Mouse (Mus musculus): ENCODE measurements around the gene Snx1.

The Snx1 gene

DNA sequence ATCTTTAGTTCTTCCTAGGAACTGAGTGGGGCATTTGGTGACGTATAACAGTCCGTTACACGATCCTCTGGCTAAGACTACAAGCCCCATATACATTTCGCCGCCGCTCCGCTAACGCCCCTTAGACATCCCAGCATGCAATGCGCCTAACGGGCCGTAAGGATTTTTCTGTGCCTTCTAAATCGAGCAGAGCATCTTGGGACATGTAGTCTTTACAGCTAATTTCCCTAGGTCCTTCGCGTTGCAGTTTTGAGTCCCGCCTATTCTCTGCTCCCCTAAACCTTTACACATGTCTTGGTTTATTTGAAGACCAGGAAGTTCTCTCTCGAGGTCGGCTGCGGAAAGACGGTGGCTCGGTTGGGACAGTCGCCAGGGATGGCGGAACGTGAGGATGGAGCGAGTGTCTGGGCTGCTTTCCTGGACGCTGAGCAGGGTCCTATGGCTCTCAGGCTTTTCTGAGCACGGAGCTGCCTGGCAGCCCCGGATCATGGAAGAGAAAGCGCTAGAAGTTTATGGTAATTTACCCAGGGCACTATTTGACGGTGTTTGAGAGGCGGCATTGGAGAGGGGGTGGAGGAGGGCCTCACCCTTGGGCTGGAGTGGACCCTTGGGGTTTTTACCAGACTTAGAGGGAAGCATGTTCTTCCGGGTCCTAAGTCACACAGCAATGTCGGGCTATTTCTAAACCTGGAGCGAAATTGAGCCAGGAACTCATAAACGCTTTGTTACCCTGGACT, at the start of gene Snx1, which contains the start of gene Ciao2a:
Snx1 (minus strand) TSS at position 132 of the 737 bp plus-strand sequence.
Ciao2a (plus strand) TSS at position 156 of the 737 bp plus-strand sequence.
- peak; percentile 96 to 97 for DNase-seq (ENCODE audit: low spot score in 2 of 2)

DNA sequence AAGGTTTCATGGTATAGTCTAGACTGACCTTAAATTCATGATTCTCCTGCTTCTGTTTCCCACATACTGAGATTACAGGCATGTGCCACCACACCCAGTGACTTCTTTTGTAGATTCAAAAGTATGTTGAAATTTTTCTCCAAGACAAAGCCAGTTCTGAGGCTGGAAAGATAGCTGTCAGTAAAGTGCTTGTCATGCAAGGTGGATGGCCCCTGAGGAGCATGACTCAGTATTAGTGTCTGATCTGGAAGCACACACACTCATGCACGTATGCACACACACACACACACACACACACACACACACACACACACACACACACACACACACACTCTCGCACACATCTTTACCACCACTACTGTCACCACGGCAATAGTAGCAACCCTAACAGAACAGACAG, 48.6 kb upstream of the Snx1 start:
- no peak for DNase-seq (ENCODE audit: low spot score in 2 of 2)

DNA sequence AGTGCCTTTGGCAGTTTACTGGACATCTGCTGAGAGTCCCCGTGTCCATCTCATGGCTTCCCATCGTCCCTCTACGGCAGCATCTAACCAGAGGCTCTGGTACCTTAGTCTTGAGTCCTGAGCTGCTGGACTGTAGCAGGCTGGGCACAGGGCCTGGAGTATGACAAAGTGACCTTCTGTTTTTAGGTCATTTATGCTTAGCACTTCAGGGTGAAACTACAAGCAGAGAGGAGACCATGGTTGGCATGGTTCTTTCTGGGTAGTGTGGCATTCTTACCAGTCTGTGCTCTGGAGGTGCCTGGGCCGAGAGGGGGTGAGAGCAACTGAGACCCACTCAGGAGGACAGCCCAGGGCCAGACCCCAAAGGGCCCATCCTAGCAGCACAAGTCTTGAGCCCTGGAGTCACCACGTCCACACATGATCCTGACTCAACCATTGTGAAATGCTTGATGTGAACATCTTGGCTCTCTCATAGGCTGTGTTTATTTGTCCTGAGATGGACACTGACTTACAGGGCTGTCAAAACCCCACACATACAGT, 47.0 kb upstream of the Snx1 start:
- DNase-seq (ENCODE audit: low spot score in 2 of 2) = no peak

DNA sequence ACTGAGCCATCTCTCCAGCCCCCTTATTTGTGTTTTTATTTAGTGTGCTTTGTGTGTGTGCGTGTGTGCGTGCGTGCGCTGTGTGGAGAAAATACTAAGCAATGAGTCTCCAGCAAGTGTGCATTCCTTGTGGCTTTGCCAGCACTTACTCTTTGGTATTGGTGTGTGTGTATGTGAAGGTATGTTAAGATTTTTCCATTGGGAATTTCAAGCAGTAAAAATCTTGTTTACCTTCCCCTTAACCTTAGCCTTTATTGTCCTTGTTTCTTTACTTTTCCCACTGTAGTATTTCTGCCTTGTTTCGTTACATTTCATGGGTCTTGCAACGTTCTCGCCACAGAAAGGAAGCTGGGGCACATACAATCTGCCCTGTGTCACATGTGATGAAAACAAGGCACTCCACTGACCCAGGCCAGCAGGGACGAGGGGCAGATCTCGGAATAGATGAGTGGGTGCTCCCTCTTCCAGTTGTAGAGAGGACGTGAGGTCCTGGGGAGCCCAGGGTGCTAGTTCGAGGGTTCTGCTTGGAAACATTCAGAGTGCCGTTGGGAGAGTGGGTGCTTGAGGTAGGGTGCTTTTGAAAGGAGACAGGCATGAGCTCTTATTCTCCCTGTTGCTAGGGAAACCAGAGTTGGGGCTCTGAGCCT, 45.0 kb upstream of the Snx1 start:
- DNase-seq (ENCODE audit: low spot score in 2 of 2) = no peak

DNA sequence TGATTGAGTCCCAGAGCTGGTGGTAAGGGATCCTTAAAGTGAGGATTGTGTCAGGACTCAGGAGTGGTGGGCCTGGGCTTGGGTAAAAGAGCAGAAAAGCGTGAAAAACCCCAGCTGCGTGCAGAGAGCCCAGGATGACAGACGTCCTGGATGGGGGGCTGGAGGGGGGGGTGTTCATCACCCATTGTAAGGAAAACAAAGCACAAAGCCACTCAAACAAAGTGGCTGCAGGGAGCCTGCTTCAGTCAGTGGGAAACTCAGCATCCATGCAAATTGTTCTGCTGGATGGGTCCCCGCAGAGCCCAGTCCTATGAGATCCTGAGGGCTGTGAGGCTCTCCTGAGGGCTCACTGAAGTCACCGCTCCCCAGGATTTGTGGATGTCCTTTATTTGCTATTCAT, 44.1 kb upstream of the Snx1 start:
- DNase-seq (ENCODE audit: low spot score in 2 of 2) = no peak

DNA sequence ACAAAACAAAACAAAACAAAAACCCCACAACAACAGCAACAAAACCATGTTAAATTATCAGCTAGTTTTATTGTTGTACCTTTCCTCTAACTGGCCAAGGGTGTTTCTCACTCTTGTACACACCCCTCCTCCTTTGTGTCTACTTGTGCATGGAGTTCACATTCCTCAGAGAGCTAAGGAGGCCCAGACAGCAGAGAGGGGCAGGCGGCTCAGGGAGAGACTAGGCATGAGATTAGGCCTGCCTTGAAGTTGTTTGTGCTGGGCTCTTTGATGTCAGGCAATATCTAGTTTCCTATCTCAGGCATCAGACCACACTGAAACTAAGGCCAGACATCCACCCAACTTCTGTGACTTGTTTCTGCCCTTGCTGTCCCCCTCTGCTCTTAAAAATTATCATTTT, 41.8 kb upstream of the Snx1 start:
- no peak for DNase-seq (ENCODE audit: low spot score in 2 of 2)

DNA sequence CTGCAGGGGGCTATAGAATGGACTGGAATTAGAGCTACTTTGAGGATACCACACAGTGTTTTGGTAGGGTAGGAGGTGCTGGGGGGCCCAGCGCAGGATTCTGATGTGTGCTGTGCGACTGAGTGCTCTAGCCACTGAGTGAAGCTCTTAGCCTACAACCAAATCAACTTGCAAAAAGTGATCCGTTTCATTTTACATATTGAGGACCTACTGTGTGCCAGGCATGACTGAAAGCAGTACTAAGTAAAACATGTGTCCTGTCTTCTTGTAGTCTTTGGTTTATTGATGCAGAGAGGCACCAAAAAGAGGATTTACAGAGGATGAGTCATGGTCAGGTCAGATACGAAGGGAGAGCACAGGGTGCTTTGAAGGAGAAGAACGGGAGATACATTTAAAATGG, 40.8 kb upstream of the Snx1 start:
- no peak for DNase-seq (ENCODE audit: low spot score in 2 of 2)

DNA sequence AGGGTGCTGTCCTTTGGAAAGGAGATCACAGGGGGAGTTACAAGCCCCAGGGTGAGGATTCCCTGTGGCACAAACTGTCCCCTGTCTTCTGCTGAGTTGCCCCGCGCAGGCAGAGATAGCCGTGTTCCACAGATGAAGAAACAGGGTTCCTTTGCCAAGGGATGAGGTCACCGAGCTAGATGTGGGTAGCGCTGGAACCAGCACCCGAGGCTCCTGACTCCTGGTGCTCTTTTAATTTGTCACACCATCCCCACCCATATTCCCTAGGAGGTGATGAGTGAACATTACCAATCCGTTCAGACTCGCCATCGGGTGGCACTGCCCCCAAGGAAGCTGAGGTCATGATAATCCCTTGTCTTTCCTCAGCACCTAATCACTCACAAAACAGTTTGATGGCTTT, 36.6 kb upstream of the Snx1 start:
- DNase-seq (ENCODE audit: low spot score in 2 of 2) = no peak

DNA sequence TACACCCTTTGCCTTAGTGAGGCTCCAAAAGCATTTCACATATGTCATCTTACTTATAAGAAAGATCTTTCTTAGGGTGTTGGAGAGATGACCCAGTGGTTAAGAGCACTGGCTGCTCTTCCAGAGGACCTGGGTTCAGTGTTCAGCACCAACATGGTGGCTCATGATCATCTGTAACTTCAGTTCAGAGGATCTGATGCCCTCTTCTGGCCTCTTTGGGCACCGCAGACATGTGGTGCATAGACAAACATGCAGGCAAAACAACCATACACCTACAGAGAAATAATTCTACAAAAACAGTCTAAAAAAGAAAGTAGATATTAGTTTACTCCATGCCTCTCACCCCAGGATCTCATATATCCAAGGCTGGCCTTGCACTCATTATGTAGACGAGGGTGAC, 33.8 kb upstream of the Snx1 start:
- DNase-seq (ENCODE audit: low spot score in 2 of 2) = no peak

DNA sequence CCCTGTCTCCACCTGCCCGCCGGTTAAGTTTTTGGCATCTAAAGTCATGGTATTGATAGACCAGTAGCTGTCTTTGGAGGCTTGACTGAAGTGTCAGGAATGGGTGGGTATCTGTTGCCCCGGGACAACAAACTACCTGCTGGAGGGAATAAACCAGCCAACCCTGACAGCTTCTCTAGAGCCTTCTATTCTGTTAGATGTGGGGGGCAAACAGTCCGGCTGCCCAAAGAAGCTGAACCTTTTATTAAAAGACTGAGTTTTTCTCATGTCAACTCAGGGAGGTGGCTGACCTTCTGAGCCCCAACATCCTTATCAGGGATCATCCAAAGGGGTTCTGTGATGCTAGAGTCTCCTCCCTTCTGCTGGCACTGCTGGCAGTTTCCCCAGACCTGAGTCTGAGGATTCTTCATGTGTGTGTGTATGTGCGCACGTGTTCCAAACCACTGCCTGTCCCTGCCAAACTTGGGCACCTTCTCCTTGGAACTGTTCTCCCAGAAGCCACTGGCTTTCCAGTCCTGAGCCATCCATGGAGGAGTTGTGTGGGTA, 32.6 kb upstream of the Snx1 start:
- DNase-seq (ENCODE audit: low spot score in 2 of 2) = no peak

DNA sequence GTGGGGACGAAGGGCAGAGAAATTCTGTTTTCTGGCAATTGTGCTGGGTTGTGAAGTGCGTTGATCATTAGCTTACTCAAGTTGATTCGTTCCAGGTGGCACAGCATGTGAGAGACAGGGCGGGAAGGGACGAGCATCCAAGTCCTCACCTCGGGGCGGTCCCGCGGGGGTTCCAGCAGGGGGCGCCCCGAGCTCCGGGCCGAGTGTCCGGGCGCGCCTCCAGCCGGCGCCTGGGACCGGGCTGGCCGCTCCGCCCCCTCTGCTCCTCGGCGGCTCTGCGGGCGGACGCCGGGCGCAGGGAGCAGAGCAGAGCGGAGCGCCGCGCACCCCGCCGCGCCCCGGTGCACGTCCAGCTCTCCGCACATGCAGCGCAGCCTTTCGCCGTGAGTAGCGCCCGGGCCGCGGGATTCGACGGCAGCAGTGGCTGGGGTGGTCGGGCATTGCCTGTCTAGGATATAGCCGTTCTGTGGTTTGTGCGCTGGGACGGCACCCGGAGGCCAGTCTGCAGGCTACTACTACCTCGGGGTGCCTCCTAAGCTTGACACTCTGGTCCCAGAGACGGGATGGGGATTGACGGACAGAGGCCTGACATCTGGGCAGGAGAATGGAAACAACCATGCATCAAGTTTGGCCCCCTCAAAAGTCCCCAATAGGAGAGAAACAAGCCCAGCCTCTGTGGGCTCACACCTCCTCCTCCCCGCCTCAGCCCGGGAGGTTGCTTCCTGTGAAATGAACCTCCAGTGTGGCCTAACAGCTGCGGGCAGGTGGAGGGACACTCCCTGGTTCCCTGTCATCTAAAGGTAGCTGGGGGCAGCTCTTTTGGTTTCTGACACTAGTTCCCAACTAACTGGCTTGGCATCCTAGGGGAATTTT, 31.8 kb upstream of the Snx1 start, which contains the start of gene Dapk2:
Dapk2 (plus strand) TSS at position 266 of the 873 bp plus-strand sequence.
- peak; percentile 27 to 35 for DNase-seq (ENCODE audit: low spot score in 2 of 2)

DNA sequence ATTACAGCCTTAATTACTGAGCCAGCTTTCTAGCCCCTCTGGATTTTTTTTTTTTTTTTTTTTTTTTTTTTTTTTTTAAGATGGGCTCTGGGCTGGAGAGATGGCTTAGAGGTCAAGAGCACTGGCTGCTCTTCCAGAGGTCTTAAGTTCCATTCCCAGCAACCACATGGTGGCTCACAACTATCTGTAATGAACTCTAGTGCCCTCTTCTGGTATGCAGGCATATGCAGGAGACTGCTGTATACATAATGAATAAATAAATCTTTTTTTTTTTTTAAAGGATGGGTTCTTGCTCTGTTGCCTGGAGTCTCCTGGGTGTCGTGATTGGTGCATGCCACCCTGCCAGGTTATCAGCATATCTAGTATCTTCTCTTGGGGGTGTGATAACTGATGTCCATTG, 29.1 kb upstream of the Snx1 start:
- DNase-seq (ENCODE audit: low spot score in 2 of 2) = no peak

DNA sequence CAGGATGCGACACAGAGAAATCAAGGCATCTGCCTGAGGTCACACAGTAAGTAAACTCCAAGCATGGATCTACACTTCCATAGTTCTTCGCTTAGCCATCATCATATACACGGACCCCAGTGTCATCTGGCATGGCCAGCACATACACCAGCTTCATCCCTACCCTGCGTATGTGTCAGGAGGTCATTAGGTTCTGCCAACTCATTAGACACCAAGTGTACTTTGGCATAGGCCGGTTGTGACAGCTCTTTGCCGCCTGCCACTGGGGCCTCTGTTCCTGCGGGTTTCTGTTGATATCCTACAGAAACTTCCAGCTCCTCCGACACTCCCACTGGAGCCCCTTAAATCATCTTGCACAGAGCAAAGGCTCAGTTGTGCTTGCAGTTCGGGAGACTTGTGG, 27.6 kb upstream of the Snx1 start:
- no peak for DNase-seq (ENCODE audit: low spot score in 2 of 2)

DNA sequence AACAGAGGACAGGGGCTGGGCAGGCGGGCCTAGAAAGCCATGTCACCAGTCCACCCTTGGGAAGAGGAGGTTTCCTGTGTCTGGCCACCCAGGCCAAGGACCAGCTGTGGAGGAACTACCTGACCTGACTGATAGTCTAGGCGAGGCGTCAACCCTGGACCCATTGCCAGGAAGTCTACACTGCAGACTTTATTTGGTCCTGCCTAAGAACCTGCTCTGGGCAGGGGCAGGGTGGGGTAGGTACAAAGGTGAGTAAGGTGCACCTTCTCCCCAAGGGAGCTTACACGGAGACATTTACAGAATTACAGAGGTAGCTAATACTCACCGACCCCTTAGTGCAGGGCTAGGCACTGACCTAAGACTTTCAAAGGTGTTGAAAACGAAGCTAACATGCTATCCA, 27.2 kb upstream of the Snx1 start:
- DNase-seq (ENCODE audit: low spot score in 2 of 2) = no peak

DNA sequence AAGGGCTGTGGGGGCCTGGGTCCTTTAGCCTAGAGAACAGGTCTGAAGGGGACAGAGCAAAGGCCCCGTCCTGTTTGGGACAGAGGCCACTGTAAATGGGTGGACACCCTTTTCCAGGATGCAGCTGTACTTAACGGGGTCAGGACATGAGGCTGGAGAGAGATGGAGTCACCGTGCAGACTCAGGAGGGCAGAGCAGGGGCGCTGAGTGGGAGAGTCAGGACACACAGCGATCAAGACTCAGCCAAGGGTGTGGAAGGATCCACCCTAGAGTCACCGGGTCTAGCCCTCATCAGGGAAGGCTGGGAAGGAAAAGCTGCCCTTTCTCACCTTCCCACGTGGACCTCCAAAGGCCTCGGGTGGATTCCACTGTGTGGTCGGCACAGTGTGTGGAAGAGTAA, 25.6 kb upstream of the Snx1 start:
- no peak for DNase-seq (ENCODE audit: low spot score in 2 of 2)

DNA sequence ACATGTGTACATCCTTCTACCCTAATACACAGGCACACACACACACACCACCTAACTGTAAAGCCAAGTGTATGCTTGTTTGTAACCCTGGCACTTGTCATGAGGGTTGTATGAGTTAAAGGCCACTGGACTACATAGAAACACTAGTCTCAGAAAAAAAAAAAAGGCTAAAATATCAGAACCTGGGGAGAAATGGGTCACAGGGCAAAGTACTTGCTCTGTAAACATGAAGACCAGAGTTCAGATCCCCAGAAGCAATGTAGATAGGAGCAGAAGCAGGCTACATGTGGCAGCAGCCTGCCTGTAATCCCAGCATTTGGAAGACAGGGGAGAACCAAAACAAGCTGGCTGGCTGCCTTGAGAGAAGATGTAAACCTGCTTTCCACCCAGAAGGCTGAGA, 19.8 kb upstream of the Snx1 start:
- DNase-seq (ENCODE audit: low spot score in 2 of 2) = no peak

DNA sequence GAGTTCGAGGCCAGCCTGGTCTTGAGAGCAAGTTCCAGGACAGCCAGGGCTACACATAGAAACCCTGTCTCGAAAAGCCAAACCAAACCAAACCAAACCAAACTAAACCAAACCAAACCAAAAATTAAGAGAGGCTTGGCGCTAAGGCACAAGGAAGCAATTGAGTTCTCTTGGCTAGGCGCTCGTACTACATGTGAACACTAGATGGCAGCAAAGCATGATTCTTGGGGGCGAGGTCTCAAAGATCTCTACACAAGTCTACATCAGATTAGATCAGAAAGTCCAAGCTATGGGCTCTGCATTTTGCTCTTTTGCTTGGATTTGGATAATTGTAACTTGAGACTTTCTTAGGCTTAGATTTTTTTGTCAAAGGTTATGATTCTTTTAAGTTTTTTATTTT, 17.9 kb upstream of the Snx1 start:
- DNase-seq (ENCODE audit: low spot score in 2 of 2) = peak; percentile 79 to 85

DNA sequence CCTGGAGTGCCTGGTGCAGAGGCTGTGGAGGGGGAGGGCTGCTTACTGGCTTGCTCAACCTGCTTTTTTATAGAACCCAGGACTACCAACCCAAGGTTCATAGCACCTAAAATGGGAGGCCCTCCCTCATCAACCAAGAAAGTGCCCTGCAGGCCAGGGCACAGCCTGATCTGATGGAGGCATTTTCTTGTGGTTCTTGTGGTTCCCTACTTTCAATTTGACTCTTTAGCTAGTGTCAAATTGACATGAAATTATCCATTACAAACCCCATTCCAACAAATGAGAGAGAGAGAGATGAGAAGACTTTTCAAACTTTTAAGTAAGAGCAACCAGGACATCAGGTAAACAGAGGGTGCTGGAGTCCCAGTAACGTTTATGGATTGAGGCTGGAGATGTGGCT, 15.9 kb upstream of the Snx1 start:
- no peak for DNase-seq (ENCODE audit: low spot score in 2 of 2)

DNA sequence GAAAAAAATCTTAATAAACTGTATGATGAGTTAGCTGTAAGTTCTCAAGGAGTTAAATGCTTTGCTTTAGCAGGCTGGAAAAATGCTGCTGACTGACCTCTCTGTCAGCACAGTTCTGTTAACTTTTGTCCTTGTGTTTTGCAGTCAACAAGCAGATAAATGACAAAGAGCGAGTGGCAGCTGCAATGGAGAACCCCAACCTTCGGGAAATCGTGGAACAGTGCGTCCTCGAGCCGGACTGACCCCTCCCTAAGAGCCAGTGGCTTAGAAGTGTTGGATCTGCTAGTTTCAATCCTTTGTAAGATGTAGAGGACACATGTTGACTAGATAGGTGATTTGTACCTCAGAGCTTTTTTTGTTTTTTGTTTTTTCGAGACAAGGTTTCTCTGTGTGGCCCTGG, 11.8 kb upstream of the Snx1 start:
- no peak for DNase-seq (ENCODE audit: low spot score in 2 of 2)

DNA sequence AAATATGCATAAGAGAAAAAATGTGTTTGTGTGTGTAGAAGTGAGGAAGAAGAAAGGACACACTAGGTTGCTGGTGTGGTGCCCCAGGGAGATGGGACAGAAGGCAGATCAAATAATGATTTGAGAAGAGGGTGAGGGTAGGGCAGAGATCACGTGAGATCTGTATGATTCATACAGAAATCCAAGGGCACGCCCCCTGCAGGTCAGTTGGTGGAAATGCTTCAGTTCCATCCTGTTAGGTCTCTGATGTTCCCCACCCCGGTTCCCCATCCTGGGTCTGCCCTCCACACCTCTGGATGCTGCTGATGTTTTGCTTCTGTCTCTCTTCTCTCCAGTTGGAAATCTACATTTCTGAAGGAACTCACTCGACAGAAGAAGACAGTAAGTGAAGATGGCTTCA, 9.6 kb upstream of the Snx1 start:
- no peak for DNase-seq (ENCODE audit: low spot score in 2 of 2)

DNA sequence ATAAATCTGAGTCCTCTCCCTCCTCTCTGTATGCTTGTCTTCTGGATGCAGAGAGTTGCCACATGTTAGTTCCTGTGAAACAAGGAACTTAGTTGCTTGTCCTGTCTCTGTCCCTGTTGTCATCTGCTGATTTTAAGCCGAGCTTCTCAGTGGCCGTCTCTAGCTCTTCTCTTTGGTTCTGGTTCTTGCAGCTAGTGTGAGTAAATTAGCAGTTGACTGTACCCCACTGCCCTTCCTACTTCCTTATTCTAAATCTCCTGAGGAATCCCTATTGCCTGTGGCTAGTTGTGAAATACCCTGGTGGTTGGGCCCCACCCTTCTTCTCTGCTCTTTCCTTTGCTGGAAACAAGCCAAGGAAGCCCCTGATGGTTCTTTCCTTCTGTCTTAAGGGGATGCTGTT, 5.1 kb upstream of the Snx1 start:
- DNase-seq (ENCODE audit: low spot score in 2 of 2) = no peak

DNA sequence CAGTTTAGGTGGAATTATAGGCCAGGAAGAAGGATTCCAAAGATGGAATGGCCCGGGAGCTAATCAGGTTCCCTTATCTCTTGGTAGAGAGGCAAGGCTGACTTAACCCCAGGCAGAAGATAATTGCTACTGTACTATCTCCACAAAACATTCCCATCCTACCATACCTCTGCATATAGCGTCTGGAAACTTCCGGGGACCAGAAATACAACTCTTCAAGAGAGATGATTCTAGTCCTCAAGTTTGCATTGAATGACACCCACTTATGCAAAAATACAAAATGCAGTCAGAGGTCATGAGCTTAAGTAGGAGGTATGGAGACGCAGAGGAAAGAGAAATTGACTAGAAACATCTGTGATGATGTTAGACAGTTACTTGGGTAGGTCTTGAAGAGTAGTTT, 1.5 kb upstream of the Snx1 start:
- no peak for DNase-seq (ENCODE audit: low spot score in 2 of 2)

All from right cerebral cortex, adult 2 months (tissue).